Mouse (Mus musculus) MEL (cell line): ENCODE data around the gene Erf. TPM values are rescaled to one million over a fixed set of nuclear protein-coding genes. Genes with fewer than 3 reads are reported as not detected.

Source experiments
- DNase-seq: peaks from one replicate; pipeline ENCODE4 v3.0.0; 2011; ENCODE audit warnings: low read depth, low spot score
- H3K27ac ChIP-seq: 2 replicates; pipeline ENCODE4 v1.5.1; 2012; ENCODE audit warnings: low read depth, mild to moderate bottlenecking, control low read depth, low read length, moderate library complexity; ENCODE audit not compliant: control insufficient read depth
- H3K27me3 ChIP-seq, 2 experiments: fragments of 150-350 bp in 1 of 2; sonication (generic) in 1 of 2; 2 replicates each; pipeline ENCODE4 v1.6.1; 2012; ENCODE audit warnings: low read length in 2 of 2, mild to moderate bottlenecking in 2 of 2, improper control_type of control experiment in 1 of 2, moderate library complexity in 1 of 2; ENCODE audit not compliant: insufficient read depth in 2 of 2, control insufficient read depth in 1 of 2
- H3K36me3 ChIP-seq, 2 experiments: 2 replicates each; pipeline ENCODE4 v1.6.1; 2012 to 2014; ENCODE audit warnings: low read length in 2 of 2, improper control_type of control experiment in 1 of 2, inconsistent platforms in 1 of 2, mild to moderate bottlenecking in 1 of 2; ENCODE audit not compliant: insufficient read depth in 2 of 2, control insufficient read depth in 1 of 2
- H3K4me1 ChIP-seq, 2 experiments: fragments of 150-350 bp in 1 of 2; sonication (generic) in 1 of 2; 2 replicates each; pipeline ENCODE4 v1.6.1; 2012; ENCODE audit warnings: low read length in 2 of 2, improper control_type of control experiment in 1 of 2, mild to moderate bottlenecking in 1 of 2; ENCODE audit not compliant: insufficient read depth in 2 of 2, control insufficient read depth in 1 of 2
- H3K4me3 ChIP-seq, 2 experiments: fragments of 150-350 bp in 1 of 2; sonication (generic) in 1 of 2; 2 replicates each; pipeline ENCODE4 v1.5.1; 2012; ENCODE audit warnings: low read depth in 2 of 2, low read length in 2 of 2, mild to moderate bottlenecking in 2 of 2, moderate library complexity in 2 of 2, control low read depth in 1 of 2, improper control_type of control experiment in 1 of 2; ENCODE audit not compliant: control insufficient read depth in 1 of 2, insufficient read depth in 1 of 2
- H3K79me2 ChIP-seq: 2 replicates; pipeline ENCODE4 v1.6.1; 2012; ENCODE audit warnings: mild to moderate bottlenecking, low read length, moderate library complexity; ENCODE audit not compliant: control insufficient read depth, poor library complexity, insufficient read depth
- H3K9ac ChIP-seq: 2 replicates; pipeline ENCODE4 v1.6.1; 2012; ENCODE audit warnings: low read depth, mild to moderate bottlenecking, control low read depth, low read length, moderate library complexity; ENCODE audit not compliant: control insufficient read depth, poor library complexity, severe bottlenecking
- H3K9me3 ChIP-seq: fragments of 150-350 bp; sonication (generic); replicated peaks from 2 replicates; pipeline ENCODE4 v1.6.1; 2012; ENCODE audit warnings: mild to moderate bottlenecking, low read length, improper control_type of control experiment, moderate library complexity; ENCODE audit not compliant: insufficient read depth
- BHLHE40 ChIP-seq: IDR thresholded peaks from 2 replicates; pipeline ENCODE4 v1.6.1; 2012; ENCODE audit warnings: low read depth, mild to moderate bottlenecking, inconsistent platforms, low read length, improper control_type of control experiment, borderline replicate concordance
- CHD1 ChIP-seq: IDR thresholded peaks from 2 replicates; pipeline ENCODE4 v1.6.1; 2012; ENCODE audit warnings: low read depth, mild to moderate bottlenecking, inconsistent platforms, low read length, improper control_type of control experiment
- CHD2 ChIP-seq: IDR thresholded peaks from 2 replicates; pipeline ENCODE4 v1.6.1; 2011; ENCODE audit warnings: low read length, improper control_type of control experiment
- CTCF ChIP-seq, 3 experiments: IDR thresholded peaks in 2 of 3; conservative IDR thresholded peaks in 1 of 3; 2 replicates each; pipeline ENCODE4 v1.5.1; 2011 to 2012; ENCODE audit warnings: low read length in 3 of 3, low read depth in 2 of 3, mild to moderate bottlenecking in 2 of 3, improper control_type of control experiment in 1 of 3, inconsistent platforms in 1 of 3, mixed read lengths in 1 of 3, moderate library complexity in 1 of 3; ENCODE audit not compliant: control insufficient read depth in 1 of 3, insufficient read depth in 1 of 3, poor library complexity in 1 of 3, severe bottlenecking in 1 of 3
- E2F4 ChIP-seq: IDR thresholded peaks from 2 replicates; pipeline ENCODE4 v1.6.1; 2011; ENCODE audit warnings: low read depth, low read length, improper control_type of control experiment, borderline replicate concordance
- ELF1 ChIP-seq: IDR thresholded peaks from 2 replicates; pipeline ENCODE4 v1.6.1; 2014; ENCODE audit warnings: low read depth, mild to moderate bottlenecking, inconsistent platforms, low read length, improper control_type of control experiment, moderate library complexity
- EP300 ChIP-seq, 2 experiments: IDR thresholded peaks; 2 replicates each; pipeline ENCODE4 v1.6.1; 2011; ENCODE audit warnings: improper control_type of control experiment in 2 of 2, low read length in 2 of 2, low read depth in 1 of 2, mild to moderate bottlenecking in 1 of 2
- ETS1 ChIP-seq: IDR thresholded peaks from 2 replicates; pipeline ENCODE4 v1.6.1; 2012; ENCODE audit warnings: low read depth, mild to moderate bottlenecking, inconsistent platforms, low read length, improper control_type of control experiment, moderate library complexity
- GABPA ChIP-seq: IDR thresholded peaks from 2 replicates; pipeline ENCODE4 v1.6.1; 2012; ENCODE audit warnings: low read depth, mild to moderate bottlenecking, inconsistent platforms, low read length, improper control_type of control experiment, moderate library complexity
- JUND ChIP-seq: IDR thresholded peaks from 2 replicates; pipeline ENCODE4 v1.6.1; 2011; ENCODE audit warnings: low read depth, mild to moderate bottlenecking, improper control_type of control experiment, low read length
- KAT2A ChIP-seq: conservative IDR thresholded peaks from 2 replicates; pipeline ENCODE4 v1.6.1; 2012; ENCODE audit warnings: low read depth, low read length, improper control_type of control experiment, inconsistent platforms
- MAFK ChIP-seq: IDR thresholded peaks from 2 replicates; pipeline ENCODE4 v1.6.1; 2011; ENCODE audit warnings: low read depth, mild to moderate bottlenecking, low read length, improper control_type of control experiment, borderline replicate concordance
- MAX ChIP-seq: IDR thresholded peaks from 2 replicates; pipeline ENCODE4 v1.6.1; 2011; ENCODE audit warnings: low read length, improper control_type of control experiment
- MAZ ChIP-seq: IDR thresholded peaks from 2 replicates; pipeline ENCODE4 v1.6.1; 2012; ENCODE audit warnings: low read depth, mild to moderate bottlenecking, inconsistent platforms, low read length, improper control_type of control experiment
- MEF2A ChIP-seq: IDR thresholded peaks from 2 replicates; pipeline ENCODE4 v1.6.1; 2014; ENCODE audit warnings: low read depth, mild to moderate bottlenecking, inconsistent platforms, low read length, improper control_type of control experiment; ENCODE audit not compliant: poor library complexity, insufficient replicate concordance, severe bottlenecking; ENCODE audit errors: extremely low read depth
- MXI1 ChIP-seq: IDR thresholded peaks from 2 replicates; pipeline ENCODE4 v1.6.1; 2011; ENCODE audit warnings: mild to moderate bottlenecking, low read depth, low read length, improper control_type of control experiment
- MYB ChIP-seq: IDR thresholded peaks from 2 replicates; pipeline ENCODE4 v1.6.1; 2011; ENCODE audit warnings: mild to moderate bottlenecking, low read depth, low read length, improper control_type of control experiment
- MYC ChIP-seq: IDR thresholded peaks from 2 replicates; pipeline ENCODE4 v1.6.1; 2011; ENCODE audit warnings: low read depth, mild to moderate bottlenecking, low read length, improper control_type of control experiment, moderate library complexity
- NELFE ChIP-seq: IDR thresholded peaks from 2 replicates; pipeline ENCODE4 v1.6.1; 2011; ENCODE audit warnings: low read depth, low read length, improper control_type of control experiment
- NRF1 ChIP-seq: IDR thresholded peaks from 2 replicates; pipeline ENCODE4 v1.6.1; 2014; ENCODE audit warnings: low read depth, mild to moderate bottlenecking, inconsistent platforms, low read length, improper control_type of control experiment, moderate library complexity; ENCODE audit not compliant: poor library complexity, insufficient read depth, severe bottlenecking
- POLR2A ChIP-seq, 2 experiments: IDR thresholded peaks; 2 replicates each; pipeline ENCODE4 v1.6.1; 2011 to 2012; ENCODE audit warnings: low read length in 2 of 2, mild to moderate bottlenecking in 2 of 2, control low read depth in 1 of 2, improper control_type of control experiment in 1 of 2, low read depth in 1 of 2, moderate library complexity in 1 of 2; ENCODE audit not compliant: control insufficient read depth in 1 of 2, insufficient read depth in 1 of 2, poor library complexity in 1 of 2
- POLR2AphosphoS2 ChIP-seq: IDR thresholded peaks from 2 replicates; pipeline ENCODE4 v1.6.1; 2011; ENCODE audit warnings: low read length, improper control_type of control experiment
- POLR2AphosphoS5 ChIP-seq: IDR thresholded peaks from 2 replicates; pipeline ENCODE4 v1.6.1; 2012; ENCODE audit warnings: low read depth, borderline replicate concordance, mild to moderate bottlenecking, inconsistent platforms, low read length, moderate library complexity, mixed read lengths
- RAD21 ChIP-seq: IDR thresholded peaks from 2 replicates; pipeline ENCODE4 v1.6.1; 2011; ENCODE audit warnings: mild to moderate bottlenecking, low read depth, low read length, improper control_type of control experiment
- RCOR1 ChIP-seq: IDR thresholded peaks from 2 replicates; pipeline ENCODE4 v1.6.1; 2012; ENCODE audit warnings: low read depth, mild to moderate bottlenecking, inconsistent platforms, low read length, improper control_type of control experiment
- SIN3A ChIP-seq: IDR thresholded peaks from 2 replicates; pipeline ENCODE4 v1.6.1; 2012; ENCODE audit warnings: low read length, improper control_type of control experiment, inconsistent platforms
- SMC3 ChIP-seq: IDR thresholded peaks from 2 replicates; pipeline ENCODE4 v1.6.1; 2011; ENCODE audit warnings: low read depth, low read length, improper control_type of control experiment
- TAL1 ChIP-seq: IDR thresholded peaks from 2 replicates; pipeline ENCODE4 v1.6.1; 2012; ENCODE audit warnings: mild to moderate bottlenecking, inconsistent platforms, low read length, moderate library complexity, mixed read lengths
- TBP ChIP-seq: IDR thresholded peaks from 2 replicates; pipeline ENCODE4 v1.8.0; 2011; ENCODE audit warnings: low read depth, low read length, improper control_type of control experiment
- TCF12 ChIP-seq: IDR thresholded peaks from 2 replicates; pipeline ENCODE4 v1.6.1; 2014; ENCODE audit warnings: low read depth, mild to moderate bottlenecking, inconsistent platforms, low read length, improper control_type of control experiment, moderate library complexity
- UBTF ChIP-seq: IDR thresholded peaks from 2 replicates; pipeline ENCODE4 v1.6.1; 2012; ENCODE audit warnings: low read depth, mild to moderate bottlenecking, inconsistent platforms, low read length, improper control_type of control experiment, moderate library complexity, borderline replicate concordance; ENCODE audit not compliant: insufficient read depth
- USF1 ChIP-seq: IDR thresholded peaks from 2 replicates; pipeline ENCODE4 v1.6.1; 2014; ENCODE audit warnings: low read depth, mild to moderate bottlenecking, inconsistent platforms, low read length, improper control_type of control experiment, moderate library complexity
- USF2 ChIP-seq, 2 experiments: IDR thresholded peaks; 2 replicates each; pipeline ENCODE4 v1.6.1; 2011 to 2012; ENCODE audit warnings: improper control_type of control experiment in 2 of 2, low read length in 2 of 2, borderline replicate concordance in 1 of 2, inconsistent platforms in 1 of 2, low read depth in 1 of 2, mild to moderate bottlenecking in 1 of 2; ENCODE audit not compliant: insufficient read depth in 1 of 2
- ZC3H11A ChIP-seq: IDR thresholded peaks from 2 replicates; pipeline ENCODE4 v1.6.1; 2012; ENCODE audit warnings: low read depth, mild to moderate bottlenecking, inconsistent platforms, low read length, improper control_type of control experiment
- ZKSCAN1 ChIP-seq: IDR thresholded peaks from 2 replicates; pipeline ENCODE4 v1.6.1; 2012; ENCODE audit warnings: low read depth, mild to moderate bottlenecking, inconsistent platforms, low read length, improper control_type of control experiment, moderate library complexity
- ZNF384 ChIP-seq: IDR thresholded peaks from 2 replicates; pipeline ENCODE4 v1.6.1; 2012; ENCODE audit warnings: low read depth, mild to moderate bottlenecking, inconsistent platforms, low read length, improper control_type of control experiment
- polyA plus RNA-seq, 2 experiments: library from polyadenylated mRNA; stranded (reverse) in 1 of 2; unstranded in 1 of 2; fragments of >175 nt in 1 of 2; fragments of >200 nt in 1 of 2; gene quantifications; 2 replicates each; pipeline versions ENCODE4 v1.2.1 to v1.2.4; 2012; ENCODE audit warnings: low replicate concordance in 2 of 2, low read depth in 1 of 2; ENCODE audit not compliant: insufficient read length in 2 of 2, insufficient read depth in 1 of 2, missing spikeins in 1 of 2
- total RNA-seq: library from RNA; depleted of rRNA; stranded (reverse); fragments of 300-350 nt; gene quantifications from 2 replicates; pipeline ENCODE4 v1.2.3, GENCODE M21; 2012

Gene Erf
- total and polyA plus RNA-seq, 3 experiments, result 24.6 to 33.2 TPM; not detected in 1

DNA sequence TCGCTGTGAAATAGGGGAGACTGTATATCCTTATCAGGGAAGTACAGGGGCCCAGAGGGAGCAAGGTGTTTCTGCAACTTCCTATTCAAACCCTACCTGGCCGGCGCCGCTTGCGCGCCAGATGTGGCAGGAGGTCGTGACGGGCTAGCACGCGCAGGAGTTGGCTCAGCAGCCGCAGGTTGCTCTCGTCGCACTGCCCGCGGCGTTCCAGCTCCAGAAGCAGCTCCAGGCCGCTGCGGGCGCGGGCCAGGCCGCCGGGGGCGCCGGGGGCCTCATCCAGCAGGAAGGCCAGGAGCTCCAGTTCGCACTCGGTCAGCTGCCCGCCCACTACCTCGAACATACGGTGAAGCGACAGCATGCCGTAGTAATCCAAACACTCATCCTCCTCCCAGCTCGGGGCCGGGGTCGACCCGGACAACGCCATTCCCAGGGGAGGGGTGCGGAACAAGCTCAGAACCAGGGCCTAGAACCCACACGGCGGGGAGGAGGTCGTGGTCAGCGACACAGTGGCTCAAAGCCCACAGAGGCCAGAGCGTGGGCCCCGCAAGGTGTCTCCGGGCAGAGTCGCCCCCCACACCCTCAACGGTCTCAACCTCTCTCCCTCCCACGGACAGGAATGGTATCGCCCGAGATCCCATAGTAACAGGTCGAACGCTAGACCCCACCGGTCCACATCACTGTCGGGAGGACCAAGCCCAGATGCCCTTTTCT, 31.7 kb downstream of the Erf start:
- H3K9ac ChIP-seq, result peak overlapping the region; percentile 77
- H3K9me3 ChIP-seq, result no peaks in the 10 kb centered on the region
- H3K79me2 ChIP-seq, result peaks cover 37% of the 10 kb centered on the region
- H3K4me3 ChIP-seq, result peak overlapping the region; percentile 75 to 87
- no peaks in the 10 kb centered on the region for H3K27me3 ChIP-seq
- peaks cover 2 to 28% of the 10 kb centered on the region in 2 experiments for H3K4me1 ChIP-seq
- peaks cover 5 to 24% of the 10 kb centered on the region in 2 experiments; a peak in 3 of 4 replicates for H3K36me3 ChIP-seq
- peak overlapping the region; percentile 58 for H3K27ac ChIP-seq
- DNase-seq, result peak; percentile 86
- TF ChIP-seq TBP (peak; percentile 27; the same call in 1 of the 2 replicates), MAZ (no peak), MEF2A (no peak), ELF1 (no peak), MYB (no peak), CHD1 (peak; percentile 99), MAFK (no peak), POLR2AphosphoS2 (no peak), UBTF (no peak), USF1 (no peak), ETS1 (no peak), ZNF384 (no peak), TAL1 (peak; percentile 72), NRF1 (peak; percentile 16; the same call in 1 of the 2 replicates), RCOR1 (no peak), EP300 (IDR thresholded peaks at IDR 0.05; ENCODE audit: low read depth in 1 of 2, low read length in 2 of 2) (no peak; a peak in 1 of 4 replicates), ZC3H11A (no peak), MAX (peak; percentile 54; the same call in 1 of the 2 replicates), E2F4 (no peak), SMC3 (no peak), NELFE (no peak; the same call in 1 of the 2 replicates), USF2 (IDR thresholded peaks at IDR 0.05; ENCODE audit: borderline replicate concordance in 1 of 2, insufficient read depth in 1 of 2, low read depth in 1 of 2, low read length in 2 of 2) (no peak), MYC (no peak), POLR2A (IDR thresholded peaks at IDR 0.05; ENCODE audit: control insufficient read depth in 1 of 2, insufficient read depth in 1 of 2, low read depth in 1 of 2, low read length in 2 of 2, poor library complexity in 1 of 2) (0 out of 4 replicates have a peak, but pooled peaks of 1 of the 2 experiments have one; percentile 43), GABPA (no peak), TCF12 (no peak), CTCF (IDR thresholded peaks at IDR 0.05 in 2 of 3, conservative IDR thresholded peaks at IDR 0.05 in 1 of 3; ENCODE audit: control insufficient read depth in 1 of 3, insufficient read depth in 1 of 3, low read depth in 2 of 3, low read length in 3 of 3, poor library complexity in 1 of 3, severe bottlenecking in 1 of 3) (no peak), KAT2A (no peak), POLR2AphosphoS5 (no peak), RAD21 (no peak), JUND (no peak), CHD2 (no peak), BHLHE40 (no peak), SIN3A (no peak; the same call in none of the 2 replicates), MXI1 (peak; percentile 81), ZKSCAN1 (no peak)
